Mouse (Mus musculus) heart, adult 2 months (tissue): ENCODE measurements around the gene Robo2.

Experiments
- CTCF ChIP-seq: fragments of 200-600 bp; IDR thresholded peaks from 2 replicates; pipeline ENCODE4 v1.8.1; 2022; ENCODE audit warnings: antibody characterized with exemption, mild to moderate bottlenecking, moderate library complexity
- POLR2A ChIP-seq: fragments of 200-500 bp; IDR thresholded peaks from 2 replicates; pipeline ENCODE4 v1.6.1; 2011; ENCODE audit warnings: mild to moderate bottlenecking, low read depth, low read length, control low read depth; ENCODE audit not compliant: insufficient read depth

DNA sequence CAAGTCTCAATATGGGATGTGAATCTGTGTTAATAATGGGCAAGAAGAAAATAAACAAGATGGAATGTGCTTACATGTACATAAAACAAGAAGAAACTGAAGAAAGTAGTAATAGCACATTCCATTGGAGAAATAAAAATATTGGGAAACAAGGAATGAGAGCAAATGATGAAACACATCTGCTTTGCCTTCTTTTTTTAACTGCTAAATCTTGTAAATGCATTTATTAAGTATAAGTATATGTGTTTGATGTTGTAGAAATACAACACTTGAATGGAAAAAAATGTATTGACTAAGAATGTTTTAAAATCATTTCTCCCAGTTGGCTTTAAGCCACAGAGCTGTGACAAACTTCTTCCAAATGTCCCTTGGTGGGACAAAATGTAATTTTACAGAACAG lies 350.1 kb downstream of the Robo2 start:
- TF ChIP-seq POLR2A (no peak), CTCF (no peak)
